Mouse (Mus musculus) embryonic facial prominence, embryonic 10.5 days (tissue): Measurements from ENCODE around the gene Slc9a5. TPM values are rescaled to one million over a fixed set of nuclear protein-coding genes. Genes with fewer than 3 reads are reported as not detected.

Source experiments
- DNase-seq: peaks from one replicate; pipeline ENCODE4 v3.0.0-alpha.2; 2017; ENCODE audit warnings: low spot score
- H3K27ac ChIP-seq: fragments of 300-500 bp; sonication (generic); replicated peaks from 2 replicates; pipeline ENCODE4 v1.5.1; 2016; ENCODE audit warnings: mild to moderate bottlenecking
- H3K27me3 ChIP-seq: fragments of 300-500 bp; sonication (generic); replicated peaks from 2 replicates; pipeline ENCODE4 v1.6.1; 2016; ENCODE audit warnings: low read depth, mild to moderate bottlenecking; ENCODE audit not compliant: poor library complexity, severe bottlenecking
- H3K36me3 ChIP-seq: fragments of 300-500 bp; sonication (generic); replicated peaks from 2 replicates; pipeline ENCODE4 v1.6.1; 2016; ENCODE audit warnings: mild to moderate bottlenecking, moderate library complexity
- H3K4me1 ChIP-seq: fragments of 300-500 bp; sonication (generic); 2 replicates; pipeline ENCODE4 v1.6.1; 2016
- H3K4me3 ChIP-seq: fragments of 300-500 bp; sonication (generic); 2 replicates; pipeline ENCODE4 v1.5.1; 2016; ENCODE audit warnings: mild to moderate bottlenecking, moderate library complexity
- H3K9me3 ChIP-seq: fragments of 300-500 bp; sonication (generic); 2 replicates; pipeline ENCODE4 v1.6.1; 2016; ENCODE audit warnings: mild to moderate bottlenecking
- WGBS: fragments of 180-500 bp; shearing (Covaris S2); methylation state at CpG from one replicate; pipeline ENCODE4 v1.1.7; 2016; 5-methylcytosine and 5-hydroxymethylcytosine counted together
- polyA plus RNA-seq: library from polyadenylated mRNA; unstranded; fragments of >200 nt; fragmentation: Nextera tagmentation; extraction: Ambion mirVana; gene quantifications from 2 replicates; pipeline ENCODE4 v1.2.1, GENCODE M21; 2016

Slc9a5 gene
- polyA plus RNA-seq, 1 experiment from 2014 or later = 5.5 TPM

GRCm38 (mm10) chr8:105347428-105348221, 1.0 kb upstream of the Slc9a5 start, which contains the start of gene Fhod1:
Gene Fhod1 (minus strand): TSS chr8:105347953.
- Histone ChIP-seq H3K4me1 (peaks cover 65% of the 10 kb centered on the region), H3K27me3 (peaks cover 18% of the 10 kb centered on the region; the same call in 1 of the 2 replicates), H3K4me3 (peak within 1 kb of the TSS; percentile 70), H3K27ac (peak within 1 kb of the TSS; percentile 86), H3K9me3 (no peaks in the 10 kb centered on the region), H3K36me3 (0 out of 2 replicates have a peak, but pooled peaks cover 2% of the 10 kb centered on the region)
- WGBS = under 1% methylated on average over 53 of the region's 53 CpGs
- peak; percentile 97 for DNase-seq

- peak; percentile 77 for DNase-seq
- Histone ChIP-seq H3K27ac (peak overlapping the region; percentile 86), H3K27me3 (peaks cover 18% of the 10 kb centered on the region; the same call in 1 of the 2 replicates), H3K4me1 (peaks cover 64% of the 10 kb centered on the region), H3K36me3 (peaks cover 6% of the 10 kb centered on the region; the same call in 1 of the 2 replicates), H3K9me3 (no peaks in the 10 kb centered on the region), H3K4me3 (peak overlapping the region; percentile 70)
- WGBS = 2% methylated on average over 48 of the region's 48 CpGs
These were observed 591 bp downstream of the Slc9a5 start for GRCm38 (mm10) chr8:105349096-105349771.

- peaks cover 9% of the 10 kb centered on the region for H3K36me3 ChIP-seq
- H3K27me3 ChIP-seq = peaks cover 18% of the 10 kb centered on the region; the same call in 1 of the 2 replicates
- DNase-seq = no peak
- no peaks in the 10 kb centered on the region for H3K9me3 ChIP-seq
- no peak overlapping the region for H3K27ac ChIP-seq
- WGBS = 42% methylated on average over 7 of the region's 7 CpGs
- peak overlapping the region; percentile 70 for H3K4me3 ChIP-seq
- H3K4me1 ChIP-seq = peaks cover 64% of the 10 kb centered on the region
These were observed 1.5 kb downstream of the Slc9a5 start for GRCm38 (mm10) chr8:105350186-105350585.

- Histone ChIP-seq H3K36me3 (peaks cover 43% of the 10 kb centered on the region), H3K9me3 (no peaks in the 10 kb centered on the region), H3K4me3 (no peak overlapping the region), H3K27ac (no peak overlapping the region), H3K4me1 (peaks cover 49% of the 10 kb centered on the region), H3K27me3 (peaks cover 18% of the 10 kb centered on the region; the same call in 1 of the 2 replicates)
- DNase-seq = no peak
- WGBS = 81% methylated on average over 8 of the region's 8 CpGs
These were observed 5.0 kb downstream of the Slc9a5 start for GRCm38 (mm10) chr8:105353583-105354135.

GRCm38 (mm10) chr8:105354549-105354948, 5.9 kb downstream of the Slc9a5 start:
- no peak for DNase-seq
- H3K9me3 ChIP-seq = no peaks in the 10 kb centered on the region
- H3K27me3 ChIP-seq = peaks cover 15% of the 10 kb centered on the region; the same call in 1 of the 2 replicates
- 89% methylated on average over 4 of the region's 4 CpGs for WGBS
- H3K36me3 ChIP-seq = peaks cover 50% of the 10 kb centered on the region
- H3K4me3 ChIP-seq = peak overlapping the region; percentile 25; the same call in 1 of the 2 replicates
- peaks cover 50% of the 10 kb centered on the region for H3K4me1 ChIP-seq
- no peak overlapping the region for H3K27ac ChIP-seq

GRCm38 (mm10) chr8:105355179-105356024, 6.8 kb downstream of the Slc9a5 start:
- 57% methylated on average over 26 of the region's 26 CpGs for WGBS

GRCm38 (mm10) chr8:105356681-105357080, 8.0 kb downstream of the Slc9a5 start:
- Histone ChIP-seq H3K27ac (0 out of 2 replicates have a peak overlapping the region, but pooled peaks have one; percentile 30), H3K9me3 (no peaks in the 10 kb centered on the region), H3K27me3 (no peaks in the 10 kb centered on the region), H3K4me3 (no peak overlapping the region), H3K4me1 (peaks cover 40% of the 10 kb centered on the region), H3K36me3 (peaks cover 54% of the 10 kb centered on the region)
- 90% methylated on average over 14 of the region's 14 CpGs for WGBS
- no peak for DNase-seq

More at GRCm38 (mm10) chr8:105355179-105356024, 6.8 kb downstream of the Slc9a5 start:
- DNase-seq = peak; percentile 63
- H3K4me3 ChIP-seq = peak overlapping the region; percentile 25; the same call in 1 of the 2 replicates
- peaks cover 50% of the 10 kb centered on the region for H3K36me3 ChIP-seq
- H3K4me1 ChIP-seq = peaks cover 46% of the 10 kb centered on the region
- H3K27me3 ChIP-seq = 0 out of 2 replicates have a peak, but pooled peaks cover 7% of the 10 kb centered on the region
- H3K27ac ChIP-seq = peak overlapping the region; percentile 51
- no peaks in the 10 kb centered on the region for H3K9me3 ChIP-seq

- Histone ChIP-seq H3K36me3 (peaks cover 67% of the 10 kb centered on the region), H3K9me3 (no peaks in the 10 kb centered on the region), H3K27me3 (no peaks in the 10 kb centered on the region), H3K27ac (no peak overlapping the region), H3K4me1 (peaks cover 40% of the 10 kb centered on the region), H3K4me3 (no peak overlapping the region)
- WGBS = 71% methylated on average over 15 of the region's 15 CpGs
- no peak for DNase-seq
These were observed 10.6 kb downstream of the Slc9a5 start for GRCm38 (mm10) chr8:105359208-105359607.

GRCm38 (mm10) chr8:105359646-105360045, 11.0 kb downstream of the Slc9a5 start:
- Histone ChIP-seq H3K27me3 (no peaks in the 10 kb centered on the region), H3K36me3 (peaks cover 68% of the 10 kb centered on the region), H3K9me3 (no peaks in the 10 kb centered on the region), H3K4me1 (peaks cover 36% of the 10 kb centered on the region), H3K4me3 (no peak overlapping the region), H3K27ac (no peak overlapping the region)
- no peak for DNase-seq
- WGBS = 50% methylated on average over 4 of the region's 4 CpGs

- DNase-seq = no peak
- H3K4me1 ChIP-seq = peaks cover 19% of the 10 kb centered on the region
- peaks cover 69% of the 10 kb centered on the region for H3K36me3 ChIP-seq
- H3K27me3 ChIP-seq = no peaks in the 10 kb centered on the region
- WGBS = 85% methylated on average over 12 of the region's 12 CpGs
- H3K4me3 ChIP-seq = no peak overlapping the region
- no peak overlapping the region for H3K27ac ChIP-seq
- no peaks in the 10 kb centered on the region for H3K9me3 ChIP-seq
These were observed 13.4 kb downstream of the Slc9a5 start for GRCm38 (mm10) chr8:105361751-105362702.

GRCm38 (mm10) chr8:105367107-105367506, 18.5 kb downstream of the Slc9a5 start:
- 72% methylated on average over 2 of the region's 2 CpGs for WGBS
- Histone ChIP-seq H3K4me1 (peaks cover 14% of the 10 kb centered on the region), H3K27me3 (no peaks in the 10 kb centered on the region), H3K9me3 (no peaks in the 10 kb centered on the region), H3K4me3 (no peak overlapping the region), H3K36me3 (peaks cover 74% of the 10 kb centered on the region), H3K27ac (no peak overlapping the region)
- DNase-seq = no peak
